Mouse (Mus musculus): Measurements from ENCODE around the gene Cdkn2c. TPM values are rescaled to one million over a fixed set of nuclear protein-coding genes. Genes with fewer than 3 reads are reported as not detected.

The Cdkn2c gene
- polyA plus RNA-seq, 1 experiment from 2014 or later, result 5.3 TPM

DNA sequence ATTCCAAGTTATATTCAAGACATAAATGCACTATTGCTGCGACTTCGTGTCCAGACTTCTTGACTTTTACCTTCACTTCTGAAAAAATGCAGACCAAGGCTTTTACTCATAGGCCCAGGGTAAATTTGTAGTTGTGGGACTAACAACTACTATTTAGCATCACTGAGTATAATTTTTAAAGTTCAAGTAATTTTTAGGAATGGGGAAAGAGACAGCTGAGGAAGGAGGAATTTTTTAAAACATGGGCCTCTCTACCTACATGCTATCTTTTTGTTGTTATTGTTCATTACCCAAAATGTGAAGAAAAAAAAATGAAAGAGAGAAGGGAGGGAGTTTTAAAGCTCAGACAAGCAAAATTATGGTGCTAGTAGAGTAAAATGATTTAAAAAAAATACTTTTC lies 12.3 kb downstream of the Cdkn2c start:
- 43% methylated on average over 2 of the region's 2 CpGs for WGBS
- ATAC-seq (ENCODE audit: low FRiP score, low read depth), result no peak
- Histone ChIP-seq H3K4me2 (replicated peaks) (no peak overlapping the region), H3K27me3 (peaks cover 54% of the 10 kb centered on the region), H3K27ac (no peak overlapping the region), H3K9me3 (no peaks in the 10 kb centered on the region), H3K4me1 (peaks cover 13% of the 10 kb centered on the region), H3K9ac (no peak overlapping the region), H3K4me3 (no peak overlapping the region), H3K36me3 (no peaks in the 10 kb centered on the region)

DNA sequence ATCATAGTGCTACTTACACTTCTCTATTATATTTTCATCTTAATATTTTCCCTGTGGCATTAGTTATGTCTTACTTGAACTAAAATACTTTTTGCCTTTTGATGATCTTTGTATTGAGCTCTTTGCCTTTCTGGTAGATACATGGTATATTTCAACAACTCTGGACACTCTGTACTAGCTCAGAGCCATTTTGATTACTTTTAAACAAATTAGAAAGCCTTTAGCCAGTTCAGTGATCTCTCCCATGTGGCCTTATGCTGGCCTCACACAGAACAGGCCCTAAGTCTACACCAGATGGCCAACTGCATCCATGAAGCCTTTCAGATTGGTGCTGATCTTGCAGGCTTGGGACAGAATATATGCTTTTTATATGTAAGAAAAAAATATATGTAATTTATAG lies 13.7 kb downstream of the Cdkn2c start:
- Histone ChIP-seq H3K27ac (no peak overlapping the region), H3K36me3 (no peaks in the 10 kb centered on the region), H3K27me3 (peaks cover 41% of the 10 kb centered on the region), H3K4me1 (peaks cover 13% of the 10 kb centered on the region), H3K9ac (no peak overlapping the region), H3K4me2 (replicated peaks) (no peak overlapping the region), H3K9me3 (no peaks in the 10 kb centered on the region), H3K4me3 (no peak overlapping the region)
- no peak for ATAC-seq (ENCODE audit: low FRiP score, low read depth)

- Histone ChIP-seq H3K4me3 (no peak overlapping the region), H3K27me3 (peaks cover 7% of the 10 kb centered on the region; the same call in 1 of the 2 replicates), H3K4me2 (replicated peaks) (no peak overlapping the region), H3K9me3 (no peaks in the 10 kb centered on the region), H3K9ac (no peak overlapping the region), H3K27ac (no peak overlapping the region), H3K4me1 (no peaks in the 10 kb centered on the region), H3K36me3 (no peaks in the 10 kb centered on the region)
- 74% methylated on average over 5 of the region's 5 CpGs for WGBS
- ATAC-seq (ENCODE audit: low FRiP score, low read depth), result no peak
Observed at GRCm38 (mm10) chr4:109649331-109649730, 17.7 kb downstream of the Cdkn2c start.

DNA sequence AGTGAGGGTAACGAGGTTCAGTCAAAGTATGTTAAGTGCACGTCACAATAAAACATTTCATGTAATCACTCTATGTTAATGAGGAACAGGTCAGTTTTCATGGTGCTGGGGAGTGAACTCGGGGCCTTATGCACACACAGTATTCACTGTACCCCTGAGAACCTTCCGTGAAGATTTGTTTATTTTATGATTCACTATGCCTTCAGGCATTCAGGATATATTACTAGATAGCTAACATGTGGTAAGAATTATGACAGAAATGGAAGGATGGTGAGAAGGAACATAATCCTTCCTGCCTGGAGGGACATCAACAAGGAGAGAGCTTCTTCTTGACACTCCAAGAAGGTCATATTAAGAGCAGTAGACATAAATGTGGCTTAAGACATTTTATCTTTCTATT lies 19.7 kb downstream of the Cdkn2c start:
- 43% methylated on average over 4 of the region's 4 CpGs for WGBS
- Histone ChIP-seq H3K9me3 (no peaks in the 10 kb centered on the region), H3K4me2 (replicated peaks) (no peak overlapping the region)

DNA sequence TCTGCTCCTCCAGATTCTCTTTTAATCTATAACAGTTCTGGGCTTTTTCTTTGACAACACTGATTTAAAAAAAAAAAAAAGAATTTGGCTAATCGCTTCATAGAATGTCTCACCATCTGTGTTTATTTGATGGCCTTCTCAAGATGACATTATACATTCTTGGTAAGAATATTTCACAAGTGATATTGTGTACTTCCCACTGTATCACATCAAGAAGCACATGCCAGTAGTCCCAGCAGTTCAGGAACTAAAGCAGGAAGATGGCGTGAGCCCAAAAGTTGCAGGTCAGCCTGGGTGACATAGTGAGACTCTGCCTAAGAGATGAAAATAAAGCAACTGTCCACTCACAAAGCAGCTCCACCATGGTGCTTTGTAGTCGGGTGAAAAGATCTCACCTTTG lies 25.5 kb downstream of the Cdkn2c start:
- 85% methylated on average over 3 of the region's 3 CpGs for WGBS
- Histone ChIP-seq H3K36me3 (no peaks in the 10 kb centered on the region), H3K4me2 (replicated peaks) (no peak overlapping the region), H3K9ac (no peak overlapping the region), H3K27ac (no peak overlapping the region), H3K4me3 (no peak overlapping the region), H3K27me3 (no peaks in the 10 kb centered on the region), H3K9me3 (no peaks in the 10 kb centered on the region), H3K4me1 (no peaks in the 10 kb centered on the region)
- ATAC-seq (ENCODE audit: low FRiP score, low read depth), result no peak

More for the DNA sequence above, 19.7 kb downstream of the Cdkn2c start:
- Histone ChIP-seq H3K9ac (no peak overlapping the region), H3K27ac (no peak overlapping the region), H3K36me3 (no peaks in the 10 kb centered on the region), H3K27me3 (no peaks in the 10 kb centered on the region), H3K4me1 (no peaks in the 10 kb centered on the region), H3K4me3 (no peak overlapping the region)
- ATAC-seq (ENCODE audit: low FRiP score, low read depth), result no peak

DNA sequence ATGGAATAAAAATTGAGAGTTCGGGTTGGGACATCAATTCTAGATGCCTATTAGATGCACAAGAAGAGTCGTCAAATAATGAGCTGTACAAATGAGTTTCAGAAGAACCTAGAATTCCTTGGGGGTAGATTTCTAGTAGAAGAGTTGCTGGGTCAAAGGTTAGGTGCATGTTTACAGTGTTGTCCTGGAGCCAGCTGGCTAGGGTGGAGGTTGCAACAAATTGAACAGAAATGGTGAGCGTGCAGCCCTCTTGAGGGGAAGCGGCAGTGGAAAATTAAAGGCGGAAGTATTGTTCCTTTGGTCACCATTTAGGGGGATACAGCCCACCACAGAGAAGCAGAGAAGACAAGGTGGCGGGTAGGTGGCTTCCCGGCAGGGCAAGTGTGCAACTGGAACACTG lies 26.8 kb downstream of the Cdkn2c start:
- 87% methylated on average over 7 of the region's 7 CpGs for WGBS
- Histone ChIP-seq H3K9ac (no peak overlapping the region), H3K36me3 (no peaks in the 10 kb centered on the region), H3K9me3 (no peaks in the 10 kb centered on the region), H3K4me3 (no peak overlapping the region), H3K4me2 (replicated peaks) (no peak overlapping the region), H3K4me1 (no peaks in the 10 kb centered on the region), H3K27me3 (no peaks in the 10 kb centered on the region), H3K27ac (no peak overlapping the region)
- ATAC-seq (ENCODE audit: low FRiP score, low read depth), result no peak

DNA sequence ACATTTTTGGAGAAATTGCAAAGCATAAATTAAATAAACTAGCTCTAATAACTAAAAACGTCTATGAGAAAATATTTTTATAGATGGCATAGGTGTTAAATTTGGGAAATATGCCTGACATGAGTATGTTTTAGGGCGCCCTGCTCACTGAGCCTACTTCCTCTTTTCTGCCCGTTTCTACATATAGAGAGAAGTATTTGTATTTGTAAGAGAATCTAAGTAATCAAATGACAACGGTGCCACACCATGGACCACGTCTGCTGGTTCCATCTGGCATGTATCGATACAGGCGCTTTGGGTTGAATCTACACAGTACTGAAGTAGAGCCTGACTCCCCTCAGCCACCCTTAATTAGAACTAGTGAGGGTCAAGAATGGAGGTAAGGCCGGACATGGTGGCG lies 27.6 kb downstream of the Cdkn2c start:
- no peak overlapping the region for H3K4me3 ChIP-seq
- no peak overlapping the region for H3K4me2 ChIP-seq (replicated peaks)
- ATAC-seq (ENCODE audit: low FRiP score, low read depth), result no peak
- no peaks in the 10 kb centered on the region for H3K36me3 ChIP-seq
- H3K9ac ChIP-seq, result no peak overlapping the region
- WGBS, result 85% methylated on average over 9 of the region's 9 CpGs
- H3K27me3 ChIP-seq, result no peaks in the 10 kb centered on the region
- H3K27ac ChIP-seq, result no peak overlapping the region
- no peaks in the 10 kb centered on the region for H3K4me1 ChIP-seq
- no peaks in the 10 kb centered on the region for H3K9me3 ChIP-seq

DNA sequence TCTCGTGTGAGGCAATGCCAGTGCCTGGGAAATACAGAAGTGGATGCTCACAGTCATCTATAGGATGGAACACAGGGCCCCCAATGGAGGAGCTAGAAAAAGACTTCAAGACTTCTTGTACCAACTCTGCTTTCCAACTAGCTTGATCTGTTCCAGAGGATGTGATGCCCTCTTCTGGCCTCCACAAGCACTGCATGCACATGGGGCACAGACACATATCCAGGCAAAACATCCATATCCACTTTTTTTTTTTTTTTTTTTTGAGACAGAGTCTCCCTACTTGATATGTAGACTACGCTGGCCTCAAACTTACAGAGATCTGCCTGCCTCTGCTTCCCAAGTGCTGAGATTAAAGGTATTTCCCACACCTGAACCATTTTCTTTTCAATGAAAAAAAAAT lies 32.0 kb downstream of the Cdkn2c start:
- Histone ChIP-seq H3K9ac (no peak overlapping the region), H3K27me3 (no peaks in the 10 kb centered on the region), H3K4me2 (replicated peaks) (no peak overlapping the region), H3K4me3 (no peak overlapping the region), H3K27ac (no peak overlapping the region), H3K9me3 (no peaks in the 10 kb centered on the region), H3K36me3 (no peaks in the 10 kb centered on the region), H3K4me1 (no peaks in the 10 kb centered on the region)
- no peak for ATAC-seq (ENCODE audit: low FRiP score, low read depth)
- 93% methylated on average over 2 of the region's 2 CpGs for WGBS

DNA sequence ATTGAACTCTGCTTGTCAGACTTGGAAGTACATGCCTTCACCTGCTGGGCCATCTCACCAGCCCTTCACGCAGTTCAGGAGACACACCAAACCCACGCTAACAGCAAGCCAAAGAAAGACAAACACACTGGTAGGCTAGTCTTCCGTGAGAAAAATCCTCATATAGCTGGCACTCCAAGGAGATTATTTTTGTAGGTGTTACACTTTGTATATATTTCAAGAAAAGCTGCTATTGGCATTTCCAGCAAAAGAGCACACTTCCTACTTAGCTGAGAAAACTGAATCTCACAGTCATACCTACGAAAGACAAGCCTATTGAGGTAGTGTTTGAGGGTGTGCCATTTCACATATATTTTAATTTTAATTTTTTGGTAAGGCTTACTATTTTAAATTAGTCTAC lies 36.0 kb downstream of the Cdkn2c start:
- no peaks in the 10 kb centered on the region for H3K36me3 ChIP-seq
- H3K4me1 ChIP-seq, result no peaks in the 10 kb centered on the region
- no peak overlapping the region for H3K4me2 ChIP-seq (replicated peaks)
- H3K27ac ChIP-seq, result no peak overlapping the region
- H3K4me3 ChIP-seq, result no peak overlapping the region
- no peaks in the 10 kb centered on the region for H3K9me3 ChIP-seq
- no peak for ATAC-seq (ENCODE audit: low FRiP score, low read depth)
- WGBS, result 81% methylated on average over 4 of the region's 4 CpGs
- no peaks in the 10 kb centered on the region for H3K27me3 ChIP-seq
- no peak overlapping the region for H3K9ac ChIP-seq

DNA sequence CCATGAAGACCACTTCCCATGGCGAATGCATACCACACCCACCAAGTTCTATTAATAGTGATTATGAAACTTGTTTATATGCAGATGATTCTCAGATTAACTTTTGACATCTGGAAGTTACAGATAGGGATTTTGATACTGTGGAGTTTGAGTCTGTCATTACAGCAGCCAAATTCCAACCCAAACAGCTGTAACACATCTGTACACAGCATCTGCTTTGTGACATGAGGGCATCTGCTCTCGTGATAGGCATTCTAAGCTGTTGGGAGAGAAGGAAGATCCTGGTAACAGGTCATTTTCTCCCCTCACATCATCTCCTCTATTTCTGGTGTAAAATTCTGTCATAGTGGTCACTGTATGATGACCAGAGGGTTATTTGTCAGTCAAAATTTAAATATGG lies 36.8 kb downstream of the Cdkn2c start:
- 66% methylated on average over 2 of the region's 2 CpGs for WGBS
- H3K27me3 ChIP-seq, result no peaks in the 10 kb centered on the region
- no peak for ATAC-seq (ENCODE audit: low FRiP score, low read depth)

GRCm38 (mm10) chr4:109612596-109612995 lies 54.4 kb downstream of the Cdkn2c start:
- H3K4me2 ChIP-seq (replicated peaks), result no peak overlapping the region
- 77% methylated on average over 4 of the region's 4 CpGs for WGBS

More for the DNA sequence above, 36.8 kb downstream of the Cdkn2c start:
- Histone ChIP-seq H3K4me2 (replicated peaks) (no peak overlapping the region), H3K9ac (no peak overlapping the region), H3K27ac (no peak overlapping the region), H3K9me3 (no peaks in the 10 kb centered on the region), H3K4me3 (no peak overlapping the region), H3K36me3 (no peaks in the 10 kb centered on the region), H3K4me1 (no peaks in the 10 kb centered on the region)

More at GRCm38 (mm10) chr4:109612596-109612995, 54.4 kb downstream of the Cdkn2c start:
- H3K9ac ChIP-seq, result no peak overlapping the region
- H3K4me3 ChIP-seq, result no peak overlapping the region
- H3K27ac ChIP-seq, result no peak overlapping the region
- ATAC-seq (ENCODE audit: low FRiP score, low read depth), result no peak
- no peaks in the 10 kb centered on the region for H3K27me3 ChIP-seq
- no peaks in the 10 kb centered on the region for H3K36me3 ChIP-seq
- no peaks in the 10 kb centered on the region for H3K9me3 ChIP-seq
- no peaks in the 10 kb centered on the region for H3K4me1 ChIP-seq
